Mouse (Mus musculus): ENCODE data around the gene Eif4ebp2. TPM values are rescaled to one million over a fixed set of nuclear protein-coding genes. Genes with fewer than 3 reads are reported as not detected.

Eif4ebp2 gene
- polyA plus RNA-seq, 1 experiment: not detected

DNA sequence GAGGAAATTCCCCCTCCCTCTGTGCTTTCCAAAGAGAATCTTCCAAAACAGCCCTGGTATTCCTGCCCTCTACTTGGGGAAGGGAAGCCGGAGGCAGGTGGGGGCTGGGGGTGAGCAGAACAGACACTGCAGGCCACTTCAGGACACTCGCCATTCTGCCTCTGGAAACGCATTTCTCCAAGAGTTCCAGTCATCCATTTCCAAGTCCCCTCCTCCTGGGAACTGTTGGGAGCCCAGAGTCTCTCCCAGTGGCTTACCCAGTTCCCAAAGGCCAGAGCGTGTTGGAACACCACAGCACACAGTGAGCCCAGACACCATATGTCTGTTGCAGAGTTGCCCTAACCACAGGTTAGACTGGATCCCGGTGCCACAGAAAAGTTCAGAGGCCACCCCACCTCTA, 73.8 kb downstream of the Eif4ebp2 start:
- H3K4me3 ChIP-seq (ENCODE audit: insufficient read depth, low read depth, low read length): no peak overlapping the region
- peaks cover 37% of the 10 kb centered on the region for H3K4me1 ChIP-seq (ENCODE audit: control insufficient read depth, insufficient read depth, low read length)
- 84% methylated on average over 5 of the region's 5 CpGs for WGBS
- no peak overlapping the region for H3K27ac ChIP-seq (ENCODE audit: insufficient read depth, low read depth, low read length)
- TF ChIP-seq CTCF (IDR thresholded peaks at IDR 0.05; ENCODE audit: insufficient read depth, low read depth, low read length) (no peak), POLR2A (IDR thresholded peaks at IDR 0.05; ENCODE audit: insufficient read depth, low read depth, low read length) (no peak)

Other genes with a start within 250 kb of the Eif4ebp2 start
- not detected in 2 replicates for gene Adamts14, start 179.2 kb downstream of the Eif4ebp2 start, polyA plus RNA-seq (2012; ENCODE audit: insufficient read depth, insufficient read length, low replicate concordance, missing spikeins)
- gene Prf1, start 154.8 kb downstream of the Eif4ebp2 start, polyA plus RNA-seq (2012; ENCODE audit: insufficient read depth, insufficient read length, low replicate concordance, missing spikeins): not detected in 2 replicates
- gene Pald1, start 69.1 kb downstream of the Eif4ebp2 start, polyA plus RNA-seq (2012; ENCODE audit: insufficient read depth, insufficient read length, low replicate concordance, missing spikeins): not detected in 2 replicates
- gene Nodal, start 34.7 kb downstream of the Eif4ebp2 start, polyA plus RNA-seq (2012; ENCODE audit: insufficient read depth, insufficient read length, low replicate concordance, missing spikeins): not detected in 2 replicates
- not detected in 2 replicates for gene Lrrc20, start 23.1 kb upstream of the Eif4ebp2 start, polyA plus RNA-seq (2012; ENCODE audit: insufficient read depth, insufficient read length, low replicate concordance, missing spikeins)
- 173,703 TPM in 1 of 2 replicates, not detected in the other for gene Npffr1, start 142.8 kb upstream of the Eif4ebp2 start, polyA plus RNA-seq (2012; ENCODE audit: insufficient read depth, insufficient read length, low replicate concordance, missing spikeins)
- not detected in 2 replicates for gene Ppa1, start 195.9 kb upstream of the Eif4ebp2 start, polyA plus RNA-seq (2012; ENCODE audit: insufficient read depth, insufficient read length, low replicate concordance, missing spikeins)
- 703 TPM in 1 of 2 replicates, not detected in the other for gene Sar1a, start 227.6 kb upstream of the Eif4ebp2 start, polyA plus RNA-seq (2012; ENCODE audit: insufficient read depth, insufficient read length, low replicate concordance, missing spikeins)
- gene Tysnd1, start 242.9 kb upstream of the Eif4ebp2 start, polyA plus RNA-seq (2012; ENCODE audit: insufficient read depth, insufficient read length, low replicate concordance, missing spikeins): not detected in 2 replicates